Mouse (Mus musculus) heart, postnatal 0 days (tissue): ENCODE results near the gene Med24. TPM values are rescaled to one million over a fixed set of nuclear protein-coding genes. Genes with fewer than 3 reads are reported as not detected.
A peak's percentile ranks its signal among the peaks of the same experiment; 100 is the strongest.

ENCODE experiments used
- ATAC-seq: fragments of 200-750 bp; cut with Nextera tagmentation; 2 replicates; pipeline ENCODE4 v1.8.0; 2017; ENCODE audit warnings: low read depth, moderate number of reproducible peaks, moderate library complexity; ENCODE audit not compliant: insufficient read depth
- DNase-seq: peaks from one replicate; pipeline ENCODE4 v3.0.0-alpha.2; 2016; ENCODE audit warnings: low spot score
- H3K27ac ChIP-seq: fragments of 300-500 bp; sonication (generic); 2 replicates; pipeline ENCODE4 v1.5.1; 2014; ENCODE audit warnings: low read depth, mild to moderate bottlenecking
- H3K27me3 ChIP-seq: fragments of 300-500 bp; sonication (generic); 2 replicates; pipeline ENCODE4 v1.6.1; 2014; ENCODE audit warnings: low read length, mixed read lengths; ENCODE audit not compliant: control insufficient read depth, insufficient read depth
- H3K36me3 ChIP-seq: fragments of 300-500 bp; sonication (generic); replicated peaks from 2 replicates; pipeline ENCODE4 v1.6.1; 2014; ENCODE audit warnings: low read length, mixed read lengths; ENCODE audit not compliant: control insufficient read depth, insufficient read depth
- H3K4me1 ChIP-seq: fragments of 300-500 bp; sonication (generic); 2 replicates; pipeline ENCODE4 v1.6.1; 2014; ENCODE audit warnings: antibody characterized with exemption; ENCODE audit not compliant: control insufficient read depth, insufficient read depth
- H3K4me2 ChIP-seq: fragments of 300-500 bp; sonication (generic); 2 replicates; pipeline ENCODE4 v1.6.1; 2014; ENCODE audit warnings: low read depth, mild to moderate bottlenecking, low read length, moderate library complexity
- H3K4me3 ChIP-seq: fragments of 300-500 bp; sonication (generic); 2 replicates; pipeline ENCODE4 v1.5.1; 2014; ENCODE audit warnings: low read depth, low read length
- H3K9ac ChIP-seq: fragments of 300-500 bp; sonication (generic); replicated peaks from 2 replicates; pipeline ENCODE4 v1.6.1; 2014; ENCODE audit warnings: low read depth, low read length, mixed read lengths
- H3K9me3 ChIP-seq: fragments of 300-500 bp; sonication (generic); replicated peaks from 2 replicates; pipeline ENCODE4 v1.6.1; 2016; ENCODE audit warnings: low read length; ENCODE audit not compliant: control insufficient read depth
- CTCF ChIP-seq: IDR thresholded peaks from 2 replicates; pipeline ENCODE4 v1.5.1; 2016; ENCODE audit warnings: antibody characterized with exemption, control low read depth, low read depth
- EP300 ChIP-seq: IDR thresholded peaks from 2 replicates; pipeline ENCODE4 v1.6.1; 2016; ENCODE audit warnings: antibody characterized with exemption, low read depth
- WGBS: fragments of 180-500 bp; shearing (Covaris S2); extraction: QIAGEN DNeasy Blood & Tissue Kit; methylation state at CpG from one replicate; pipeline ENCODE4 v1.1.7; 2014; 5-methylcytosine and 5-hydroxymethylcytosine counted together
- polyA plus RNA-seq: library from polyadenylated mRNA; unstranded; fragments of >200 nt; fragmentation: Nextera tagmentation; extraction: Ambion mirVana; gene quantifications from 2 replicates; pipeline ENCODE4 v1.2.1, GENCODE M21; 2015
- total RNA-seq: library from RNA; depleted of rRNA; stranded (reverse); fragments of >200 nt; gene quantifications from 2 replicates; pipeline ENCODE4 v1.2.3, GENCODE M21; 2014; ENCODE audit warnings: low replicate concordance

Med24 gene
- total and polyA plus RNA-seq, 2 experiments from 2014 or later = 23.3 to 48.0 TPM

DNA sequence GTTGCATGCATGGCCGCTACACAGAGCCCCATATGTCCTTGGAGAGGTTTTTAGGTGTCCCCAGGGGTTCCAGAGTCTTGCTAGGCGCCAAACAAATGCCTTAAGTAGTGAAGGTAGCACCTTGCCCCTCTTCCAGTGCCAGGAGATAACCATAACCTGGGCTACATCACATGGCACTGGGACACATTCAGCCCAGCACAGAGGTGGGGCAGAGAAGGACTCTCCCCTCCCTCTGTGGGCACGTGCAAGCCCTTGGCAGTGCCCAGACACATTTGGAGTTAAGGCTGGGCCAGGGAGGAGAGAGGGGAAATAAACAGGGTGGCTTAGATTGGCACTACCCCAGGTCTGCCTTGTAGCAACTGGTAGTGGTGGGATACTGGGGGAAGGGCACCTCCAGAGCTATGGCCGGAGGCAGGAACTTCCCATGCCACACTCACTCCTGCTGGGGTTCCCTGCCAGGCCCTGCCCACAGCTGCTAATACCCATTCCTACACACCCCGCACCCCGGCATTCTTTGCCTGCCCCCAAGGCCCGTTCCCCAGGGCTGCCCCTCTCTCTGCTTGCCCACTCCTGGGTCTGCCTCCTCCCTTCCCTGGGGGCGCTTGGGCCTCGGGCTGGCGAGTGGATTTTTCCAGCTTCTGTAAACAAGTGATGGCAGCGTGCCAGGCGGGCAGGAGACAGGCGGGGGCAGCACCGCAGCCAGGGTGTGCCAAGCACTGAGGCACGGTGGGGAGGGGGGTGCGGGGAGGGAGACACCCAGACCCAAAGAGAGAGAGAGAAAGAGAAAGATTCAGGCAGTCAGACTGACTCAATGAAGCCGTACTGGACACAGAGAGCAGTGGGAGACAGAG is 21.3 kb upstream of the Med24 start:
- ATAC-seq = peak; percentile 56
- Histone ChIP-seq H3K36me3 (peaks cover 18% of the 10 kb centered on the region; the same call in 1 of the 2 replicates), H3K4me1 (peaks cover 95% of the 10 kb centered on the region), H3K9ac (peak overlapping the region; percentile 52), H3K4me3 (peak overlapping the region; percentile 17), H3K9me3 (no peaks in the 10 kb centered on the region), H3K4me2 (peak overlapping the region; percentile 59), H3K27me3 (no peaks in the 10 kb centered on the region), H3K27ac (peak overlapping the region; percentile 96)
- 13% methylated on average over 17 of the region's 17 CpGs for WGBS
- peak; percentile 81 for DNase-seq
- TF ChIP-seq CTCF = peak; percentile 8; the same call in 1 of the 2 replicates
- no peak; the same call in none of the 2 replicates for TF ChIP-seq EP300

DNA sequence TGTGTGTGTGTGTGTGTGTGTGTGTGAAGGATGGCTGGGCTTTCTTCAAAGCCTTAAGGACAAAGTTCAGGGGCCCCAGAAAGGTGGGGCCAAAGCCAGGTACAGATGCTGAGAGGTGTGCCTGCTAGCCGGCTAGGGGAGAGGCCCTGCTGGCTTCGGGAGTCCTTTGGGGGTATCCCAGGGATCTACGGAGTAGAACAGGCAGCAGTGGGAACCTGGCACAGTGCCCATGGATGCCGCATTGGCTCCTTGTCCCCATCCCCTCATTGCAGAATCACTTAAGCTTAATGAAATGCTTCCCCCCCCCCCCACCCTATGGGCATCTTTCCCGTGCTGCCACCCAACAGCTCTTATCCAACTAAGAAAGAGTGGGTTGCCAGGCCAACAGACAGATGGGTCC is 20.5 kb upstream of the Med24 start:
- TF ChIP-seq CTCF (no peak), EP300 (no peak)
- no peak overlapping the region for H3K9ac ChIP-seq
- H3K4me1 ChIP-seq = peaks cover 97% of the 10 kb centered on the region
- no peaks in the 10 kb centered on the region for H3K9me3 ChIP-seq
- H3K27ac ChIP-seq = peak overlapping the region; percentile 96
- 19% methylated on average over 5 of the region's 5 CpGs for WGBS
- no peak overlapping the region for H3K4me3 ChIP-seq
- peak overlapping the region; percentile 59 for H3K4me2 ChIP-seq
- no peak for DNase-seq
- H3K36me3 ChIP-seq = peaks cover 12% of the 10 kb centered on the region; the same call in 1 of the 2 replicates
- no peaks in the 10 kb centered on the region for H3K27me3 ChIP-seq
- ATAC-seq = no peak

- peaks cover 98% of the 10 kb centered on the region for H3K4me1 ChIP-seq
- H3K27ac ChIP-seq = peak overlapping the region; percentile 96
- peaks cover 6% of the 10 kb centered on the region; the same call in 1 of the 2 replicates for H3K36me3 ChIP-seq
- WGBS = 26% methylated on average over 15 of the region's 15 CpGs
- DNase-seq (peak; percentile 55), ATAC-seq (no peak)
- 0 out of 2 replicates have a peak overlapping the region, but pooled peaks have one; percentile 35 for H3K9ac ChIP-seq
- peak overlapping the region; percentile 59 for H3K4me2 ChIP-seq
- no peaks in the 10 kb centered on the region for H3K9me3 ChIP-seq
- no peaks in the 10 kb centered on the region for H3K27me3 ChIP-seq
- no peak overlapping the region for H3K4me3 ChIP-seq
- no peak for TF ChIP-seq EP300
- no peak; the same call in 1 of the 2 replicates for TF ChIP-seq CTCF
Observed at GRCm38 (mm10) chr11:98748506-98749416, 19.5 kb upstream of the Med24 start.

- no peak for DNase-seq
- H3K4me3 ChIP-seq = 0 out of 2 replicates have a peak overlapping the region, but pooled peaks have one; percentile 15
- TF ChIP-seq EP300 (no peak), CTCF (no peak)
- no peaks in the 10 kb centered on the region; the same call in 1 of the 2 replicates for H3K36me3 ChIP-seq
- H3K4me2 ChIP-seq = peak overlapping the region; percentile 59
- H3K4me1 ChIP-seq = peaks cover 96% of the 10 kb centered on the region
- ATAC-seq = no peak
- H3K9ac ChIP-seq = peak overlapping the region; percentile 35
- no peaks in the 10 kb centered on the region for H3K9me3 ChIP-seq
- 29% methylated on average over 6 of the region's 6 CpGs for WGBS
- no peaks in the 10 kb centered on the region for H3K27me3 ChIP-seq
- H3K27ac ChIP-seq = peak overlapping the region; percentile 96
Observed at GRCm38 (mm10) chr11:98747804-98748505, 18.7 kb upstream of the Med24 start.
